Mouse (Mus musculus) intestine, embryonic 14.5 days (tissue): ENCODE measurements around the gene Os9. TPM values are rescaled to one million over a fixed set of nuclear protein-coding genes. Genes with fewer than 3 reads are reported as not detected.
A peak's percentile ranks its signal among the peaks of the same experiment; 100 is the strongest.

Source experiments
- ATAC-seq: fragments of 200-750 bp; cut with Nextera tagmentation; replicated peaks from 2 replicates; pipeline ENCODE4 v1.8.0; 2017; ENCODE audit warnings: low read depth, moderate number of reproducible peaks, moderate TSS enrichment, moderate library complexity; ENCODE audit not compliant: low FRiP score, low TSS enrichment
- DNase-seq: peaks from one replicate; pipeline ENCODE4 v3.0.0-alpha.2; 2018; ENCODE audit warnings: low spot score
- H3K27ac ChIP-seq: fragments of 300-500 bp; sonication (generic); 2 replicates; pipeline ENCODE4 v1.5.1; 2014; ENCODE audit warnings: low read depth, mild to moderate bottlenecking, control low read depth
- H3K27me3 ChIP-seq: fragments of 300-500 bp; sonication (generic); replicated peaks from 2 replicates; pipeline ENCODE4 v1.6.1; 2014; ENCODE audit warnings: low read length, control low read depth; ENCODE audit not compliant: control insufficient read depth, insufficient read depth
- H3K36me3 ChIP-seq: fragments of 300-500 bp; sonication (generic); 2 replicates; pipeline ENCODE4 v1.6.1; 2014; ENCODE audit warnings: low read length, control low read depth; ENCODE audit not compliant: control insufficient read depth, insufficient read depth
- H3K4me1 ChIP-seq: fragments of 300-500 bp; sonication (generic); replicated peaks from 2 replicates; pipeline ENCODE4 v1.6.1; 2014; ENCODE audit warnings: low read length, control low read depth, mixed read lengths; ENCODE audit not compliant: control insufficient read depth, insufficient read depth
- H3K4me2 ChIP-seq: fragments of 300-500 bp; sonication (generic); 2 replicates; pipeline ENCODE4 v1.6.1; 2014; ENCODE audit warnings: low read length
- H3K4me3 ChIP-seq: fragments of 300-500 bp; sonication (generic); 2 replicates; pipeline ENCODE4 v1.5.1; 2014; ENCODE audit warnings: low read depth, low read length, control low read depth, mixed read lengths
- H3K9ac ChIP-seq: fragments of 300-500 bp; sonication (generic); 2 replicates; pipeline ENCODE4 v1.6.1; 2014; ENCODE audit warnings: mild to moderate bottlenecking, low read length
- H3K9me3 ChIP-seq: fragments of 300-500 bp; sonication (generic); 2 replicates; pipeline ENCODE4 v1.6.1; 2016; ENCODE audit warnings: low read length, control low read depth; ENCODE audit not compliant: control insufficient read depth
- WGBS: fragments of 180-500 bp; shearing (Covaris S2); extraction: QIAGEN DNeasy Blood & Tissue Kit; methylation state at CpG from one replicate; pipeline ENCODE4 v1.1.7; 2014; 5-methylcytosine and 5-hydroxymethylcytosine counted together
- polyA plus RNA-seq: library from polyadenylated mRNA; unstranded; fragments of >200 nt; fragmentation: Nextera tagmentation; extraction: Ambion mirVana; gene quantifications from 2 replicates; pipeline ENCODE4 v1.2.1, GENCODE M21; 2014

Os9 gene
- polyA plus RNA-seq, 1 experiment from 2014 or later: 51.6 TPM

DNA sequence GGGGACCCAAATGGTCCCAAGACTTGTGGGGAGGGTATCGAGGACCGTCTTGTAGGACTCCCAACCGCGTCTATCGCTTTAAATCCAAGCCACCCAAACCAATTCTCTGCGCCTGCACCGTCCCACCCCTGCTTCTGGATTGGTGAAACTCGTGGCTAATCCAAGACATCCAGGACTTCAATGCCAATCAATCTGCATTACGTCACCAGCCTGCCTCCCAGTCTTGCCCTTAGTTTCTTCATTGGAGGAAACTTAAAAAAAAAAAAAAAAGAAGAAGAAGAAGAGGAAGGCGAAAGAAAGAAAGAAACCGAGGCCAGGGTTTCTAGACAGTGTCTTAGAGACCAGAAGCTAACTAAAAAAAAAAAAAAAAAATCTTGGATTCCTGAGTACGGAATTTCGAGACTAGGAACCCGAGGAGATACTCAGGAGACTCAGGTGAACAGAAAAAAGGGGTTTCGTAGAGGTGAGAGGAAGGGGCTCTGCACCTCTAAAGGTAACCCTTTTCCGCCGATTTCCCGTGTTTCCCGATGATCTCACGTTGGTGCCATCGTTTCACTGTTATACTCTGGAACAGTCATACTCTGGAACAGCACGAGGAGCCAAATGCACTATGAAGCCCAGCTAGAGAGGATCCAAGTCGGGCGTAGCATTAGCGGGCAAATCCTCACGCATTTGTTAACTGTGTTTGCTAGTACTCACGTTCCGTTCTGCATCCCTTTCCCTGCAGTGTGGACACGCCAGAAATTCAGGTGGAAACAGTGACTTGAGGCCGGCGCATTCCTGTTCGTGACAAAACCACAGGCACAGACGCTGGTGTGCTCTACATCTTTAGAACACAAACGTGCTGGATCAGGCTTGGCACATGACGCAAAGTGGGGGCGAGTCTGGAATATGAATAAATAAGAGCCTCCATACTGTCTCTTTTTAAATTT, 50.5 kb downstream of the Os9 start, which contains the start of gene Tspan31:
Tspan31 (minus strand) TSS at position 75 of the 932 bp plus-strand sequence.
- peak; percentile 67 for DNase-seq
- Histone ChIP-seq H3K4me1 (peaks cover 15% of the 10 kb centered on the region), H3K9ac (peak within 1 kb of the TSS; percentile 77), H3K36me3 (peaks cover 35% of the 10 kb centered on the region), H3K27me3 (peaks cover 2% of the 10 kb centered on the region; the same call in 1 of the 2 replicates), H3K27ac (peak within 1 kb of the TSS; percentile 89), H3K4me3 (peak within 1 kb of the TSS; percentile 79), H3K9me3 (no peaks in the 10 kb centered on the region), H3K4me2 (peak within 1 kb of the TSS; percentile 90)
- WGBS: 2% methylated on average over 36 of the region's 36 CpGs
- peak; percentile 87 for ATAC-seq

DNA sequence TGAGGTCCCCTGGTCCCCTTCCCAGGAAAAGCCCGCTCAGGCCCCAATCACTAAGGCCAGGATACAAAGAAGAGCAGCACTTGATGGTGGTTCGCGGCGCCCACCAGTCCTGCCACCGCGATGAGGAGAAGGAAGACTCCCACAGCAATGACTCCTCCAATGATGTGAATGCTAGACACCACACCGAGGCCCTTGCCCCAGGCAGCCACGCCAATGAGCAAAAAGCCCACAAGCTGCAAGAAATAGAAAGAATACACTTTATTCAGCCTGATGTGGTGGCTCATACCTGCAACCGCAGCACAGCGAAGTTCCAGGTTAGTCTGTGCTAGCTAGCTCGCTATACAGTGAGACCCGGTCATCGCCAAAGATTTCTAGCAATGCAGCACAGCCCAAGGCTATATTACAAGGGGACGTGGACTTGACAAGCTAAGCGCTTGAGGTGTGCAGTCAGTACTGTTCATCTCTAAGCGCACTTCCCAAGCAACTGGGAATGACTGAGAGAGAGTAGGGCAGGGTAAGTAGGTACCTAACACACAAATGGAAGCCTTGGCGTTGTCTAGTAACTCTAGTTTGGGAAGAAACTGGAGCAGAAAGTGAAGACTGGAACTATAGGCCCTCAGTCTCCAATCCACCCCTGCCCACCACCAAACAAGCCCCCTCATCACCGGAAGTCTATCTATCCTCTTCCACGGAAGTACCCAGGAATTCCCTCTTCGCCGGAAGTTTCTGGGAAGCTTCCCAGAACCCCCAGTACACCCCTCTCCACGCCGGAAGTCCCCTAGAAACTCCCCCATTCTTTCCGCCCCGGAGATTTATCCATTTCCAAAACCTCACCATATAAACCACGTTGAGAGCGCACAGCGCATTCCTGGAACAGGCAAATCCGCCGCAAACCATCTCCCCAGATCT, 51.4 kb downstream of the Os9 start:
- peak overlapping the region; percentile 79 for H3K4me3 ChIP-seq
- DNase-seq (peak; percentile 86), ATAC-seq (peak; percentile 41)
- H3K27ac ChIP-seq: peak overlapping the region; percentile 89
- no peaks in the 10 kb centered on the region for H3K27me3 ChIP-seq
- peak overlapping the region; percentile 77 for H3K9ac ChIP-seq
- peaks cover 44% of the 10 kb centered on the region for H3K36me3 ChIP-seq
- H3K9me3 ChIP-seq: no peaks in the 10 kb centered on the region
- peak overlapping the region; percentile 90 for H3K4me2 ChIP-seq
- peaks cover 22% of the 10 kb centered on the region for H3K4me1 ChIP-seq
- WGBS: 6% methylated on average over 30 of the region's 30 CpGs

DNA sequence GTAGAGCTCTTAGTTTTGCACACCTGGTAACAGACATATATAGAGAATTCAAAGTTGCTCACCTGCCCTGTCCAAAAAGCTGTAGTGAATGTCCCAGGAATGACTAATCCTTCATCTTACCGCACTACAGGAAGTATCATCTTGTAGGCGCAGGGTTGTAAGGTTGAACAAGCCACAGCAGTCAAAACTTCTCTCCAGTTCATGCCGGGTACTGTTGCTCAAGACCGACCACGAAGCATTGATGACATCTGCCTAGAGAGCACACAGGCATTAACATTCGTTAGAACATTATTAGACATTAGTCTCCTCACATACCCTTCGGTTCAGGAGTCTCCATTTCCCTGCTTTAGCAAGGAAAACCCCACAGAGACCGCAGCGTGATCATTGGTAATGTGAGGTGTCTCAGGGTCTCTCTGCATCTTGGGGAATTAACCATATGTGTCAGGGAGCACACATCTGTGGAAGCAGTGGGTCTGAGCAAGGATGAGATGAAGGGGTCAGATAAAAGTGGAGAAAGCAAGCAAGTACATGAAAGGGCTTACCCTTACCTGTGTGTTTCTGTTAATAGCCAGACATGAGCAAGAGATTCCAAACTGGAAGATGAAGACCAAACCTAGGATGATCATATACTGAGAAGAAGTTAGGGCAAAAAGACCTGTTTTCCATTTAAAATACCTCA, 52.4 kb downstream of the Os9 start:
- H3K4me3 ChIP-seq: peak overlapping the region; percentile 79
- peak overlapping the region; percentile 90 for H3K4me2 ChIP-seq
- H3K27me3 ChIP-seq: no peaks in the 10 kb centered on the region
- DNase-seq (no peak), ATAC-seq (no peak)
- H3K9me3 ChIP-seq: no peaks in the 10 kb centered on the region
- H3K4me1 ChIP-seq: peaks cover 22% of the 10 kb centered on the region
- peak overlapping the region; percentile 77 for H3K9ac ChIP-seq
- peak overlapping the region; percentile 89 for H3K27ac ChIP-seq
- 74% methylated on average over 9 of the region's 9 CpGs for WGBS
- peaks cover 45% of the 10 kb centered on the region for H3K36me3 ChIP-seq

- no peak for ATAC-seq
- Histone ChIP-seq H3K4me2 (no peak overlapping the region), H3K4me1 (peaks cover 30% of the 10 kb centered on the region), H3K4me3 (no peak overlapping the region), H3K36me3 (peaks cover 45% of the 10 kb centered on the region), H3K9me3 (no peaks in the 10 kb centered on the region), H3K27me3 (no peaks in the 10 kb centered on the region), H3K9ac (no peak overlapping the region), H3K27ac (no peak overlapping the region)
- WGBS: 89% methylated on average over 14 of the region's 14 CpGs
- no peak for DNase-seq
Observed at GRCm38 (mm10) chr10:127066519-127067018, 54.4 kb downstream of the Os9 start.

DNA sequence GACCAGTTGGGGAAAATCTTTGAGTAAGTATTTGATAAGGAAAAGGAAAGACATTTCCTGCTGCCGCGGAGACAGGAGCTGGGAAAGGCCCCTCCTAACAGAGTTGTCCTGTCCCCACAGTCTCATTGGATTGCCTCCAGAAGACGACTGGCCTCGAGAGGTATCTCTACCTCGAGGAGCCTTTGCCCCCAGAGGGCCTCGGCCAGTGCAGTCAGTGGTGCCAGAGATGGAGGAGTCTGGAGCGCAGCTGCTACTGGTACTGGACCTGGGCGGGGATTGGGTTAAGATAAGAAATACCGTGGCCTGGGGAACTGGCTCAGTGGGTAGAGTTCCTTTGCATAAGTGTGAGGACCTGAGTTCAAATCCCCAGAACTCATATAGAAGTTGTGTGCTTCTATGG, 55.0 kb downstream of the Os9 start:
- Histone ChIP-seq H3K4me1 (peaks cover 25% of the 10 kb centered on the region), H3K36me3 (peaks cover 45% of the 10 kb centered on the region), H3K4me3 (no peak overlapping the region), H3K27me3 (no peaks in the 10 kb centered on the region), H3K9ac (no peak overlapping the region), H3K9me3 (no peaks in the 10 kb centered on the region), H3K27ac (no peak overlapping the region), H3K4me2 (no peak overlapping the region)
- no peak for ATAC-seq
- DNase-seq: no peak
- 72% methylated on average over 9 of the region's 9 CpGs for WGBS

DNA sequence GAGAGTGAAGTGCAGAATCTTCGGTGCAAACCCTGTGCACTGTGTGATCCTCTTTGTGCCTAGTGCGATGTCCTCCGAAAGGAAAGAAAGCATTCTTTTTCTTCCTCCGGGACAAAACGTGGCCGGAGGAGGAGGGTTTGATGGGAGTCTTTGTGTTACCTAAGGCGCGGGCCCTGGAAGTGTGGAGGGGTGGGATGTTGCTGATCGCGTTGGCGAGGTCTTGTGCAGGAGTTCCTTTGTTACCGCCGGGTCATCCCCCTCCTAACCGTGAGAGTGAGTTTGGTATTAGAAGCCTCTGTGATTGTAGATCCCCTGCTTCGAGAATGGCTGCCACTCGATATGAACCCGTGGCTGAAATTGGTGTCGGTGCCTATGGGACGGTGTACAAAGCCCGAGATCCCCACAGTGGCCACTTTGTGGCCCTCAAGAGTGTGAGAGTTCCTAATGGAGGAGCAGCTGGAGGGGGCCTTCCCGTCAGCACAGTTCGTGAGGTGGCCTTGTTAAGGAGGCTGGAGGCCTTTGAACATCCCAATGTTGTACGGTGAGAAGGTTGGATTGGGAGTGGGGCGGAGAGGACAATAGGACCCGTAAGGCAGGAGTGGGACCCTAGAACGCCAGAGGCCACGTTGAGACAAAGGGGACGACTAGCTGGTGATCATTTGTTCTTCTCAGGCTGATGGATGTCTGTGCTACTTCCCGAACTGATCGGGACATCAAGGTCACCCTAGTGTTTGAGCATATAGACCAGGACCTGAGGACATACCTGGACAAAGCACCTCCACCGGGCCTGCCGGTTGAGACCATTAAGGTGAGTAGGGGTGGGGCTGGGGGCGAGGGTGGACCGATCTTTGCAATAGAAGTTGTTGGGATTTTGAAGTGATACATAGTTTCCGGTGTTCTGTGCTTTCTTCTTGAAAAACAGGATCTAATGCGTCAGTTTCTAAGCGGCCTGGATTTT, 56.7 kb downstream of the Os9 start:
- peak overlapping the region; percentile 85 for H3K4me2 ChIP-seq
- peak overlapping the region; percentile 93 for H3K4me3 ChIP-seq
- peaks cover 22% of the 10 kb centered on the region for H3K4me1 ChIP-seq
- H3K27ac ChIP-seq: peak overlapping the region; percentile 89
- DNase-seq (peak; percentile 77), ATAC-seq (no peak; the same call in 1 of the 2 replicates)
- H3K27me3 ChIP-seq: 0 out of 2 replicates have a peak, but pooled peaks cover 3% of the 10 kb centered on the region
- no peaks in the 10 kb centered on the region for H3K9me3 ChIP-seq
- H3K9ac ChIP-seq: peak overlapping the region; percentile 97
- WGBS: 11% methylated on average over 37 of the region's 37 CpGs
- H3K36me3 ChIP-seq: peaks cover 45% of the 10 kb centered on the region

GRCm38 (mm10) chr10:127063239-127063872, 57.6 kb downstream of the Os9 start, which contains the start of gene Cdk4:
Gene Cdk4, plus strand, starts transcription at chr10:127063534.
- Histone ChIP-seq H3K36me3 (peaks cover 39% of the 10 kb centered on the region), H3K4me2 (peak within 1 kb of the TSS; percentile 85), H3K27me3 (0 out of 2 replicates have a peak, but pooled peaks cover 3% of the 10 kb centered on the region), H3K4me3 (peak within 1 kb of the TSS; percentile 93), H3K4me1 (peaks cover 22% of the 10 kb centered on the region), H3K27ac (peak within 1 kb of the TSS; percentile 89), H3K9ac (peak within 1 kb of the TSS; percentile 97), H3K9me3 (no peaks in the 10 kb centered on the region)
- ATAC-seq (peak; percentile 91), DNase-seq (peak; percentile 98)
- under 1% methylated on average over 46 of the region's 46 CpGs for WGBS
